Mouse (Mus musculus): ENCODE results near the gene Zfp316. TPM values are rescaled to one million over a fixed set of nuclear protein-coding genes. Genes with fewer than 3 reads are reported as not detected.

Gene Zfp316
- total RNA-seq, 2 experiments from 2014 or later: 24.0 to 24.3 TPM

DNA sequence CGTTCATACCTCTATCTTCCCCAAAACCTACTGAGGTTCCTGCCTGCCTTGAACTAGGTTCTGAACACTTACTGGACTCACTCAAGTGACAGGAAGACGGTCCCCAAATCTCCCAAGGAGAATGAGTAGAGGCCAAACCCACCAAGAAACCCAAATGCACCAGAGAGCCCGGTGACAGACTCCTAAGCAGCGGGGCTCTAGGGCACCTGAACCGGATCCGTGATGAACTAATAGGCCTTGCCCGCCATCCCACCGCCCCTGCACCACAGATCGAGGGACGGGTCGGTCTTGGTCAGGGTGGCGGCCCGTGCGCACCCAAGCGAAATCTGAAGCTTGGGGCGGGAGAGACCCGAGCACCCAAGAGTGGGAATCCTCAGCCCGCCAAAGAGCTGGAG, 17.0 kb downstream of the Zfp316 start:
- DNase-seq (ENCODE audit: low spot score in 2 of 2): no peak
- no peak overlapping the region for H3K4me3 ChIP-seq
- TF ChIP-seq CTCF (conservative IDR thresholded peaks at IDR 0.05): no peak
- no peak overlapping the region for H3K27ac ChIP-seq

DNA sequence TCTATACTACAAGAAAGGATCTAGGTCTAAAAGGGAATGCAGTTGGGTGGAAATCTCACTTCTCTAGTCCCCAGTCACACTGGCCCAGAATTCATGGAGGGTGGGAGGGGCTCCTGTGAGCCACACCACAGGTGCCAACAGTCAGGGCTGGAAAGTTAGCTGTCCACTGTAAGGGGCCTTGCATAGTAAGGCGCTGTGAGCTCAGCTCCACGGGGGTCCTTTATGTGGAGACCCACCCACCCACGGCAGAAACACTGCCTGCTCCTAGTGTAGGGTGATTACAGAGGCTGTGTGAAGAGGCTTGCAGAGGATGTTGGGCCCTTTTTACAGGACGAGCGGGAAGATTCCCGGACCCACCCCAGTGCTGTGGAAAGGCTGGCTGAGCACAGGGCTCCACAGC, 17.8 kb downstream of the Zfp316 start:
- Histone ChIP-seq H3K27ac (no peak overlapping the region), H3K4me3 (no peak overlapping the region)
- no peak for TF ChIP-seq CTCF (conservative IDR thresholded peaks at IDR 0.05)
- DNase-seq (ENCODE audit: low spot score in 2 of 2): no peak

DNA sequence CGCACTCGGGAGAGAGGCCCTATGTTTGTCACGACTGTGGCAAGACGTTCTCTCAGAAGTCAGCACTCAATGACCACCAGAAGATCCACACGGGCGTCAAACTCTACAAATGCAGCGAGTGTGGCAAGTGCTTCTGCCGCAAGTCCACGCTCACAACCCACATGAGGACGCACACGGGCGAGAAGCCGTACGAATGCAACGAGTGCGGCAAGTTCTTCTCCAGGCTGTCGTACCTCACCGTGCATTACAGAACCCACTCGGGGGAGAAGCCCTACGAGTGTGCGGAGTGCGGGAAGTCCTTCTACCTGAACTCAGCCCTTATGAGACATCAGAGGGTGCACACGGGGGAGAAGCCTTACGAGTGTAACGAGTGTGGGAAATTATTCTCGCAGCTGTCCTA, 24.9 kb downstream of the Zfp316 start:
- no peak for DNase-seq (ENCODE audit: low spot score in 2 of 2)
- TF ChIP-seq CTCF (conservative IDR thresholded peaks at IDR 0.05): no peak
- no peak overlapping the region for H3K27ac ChIP-seq
- H3K4me3 ChIP-seq: no peak overlapping the region

DNA sequence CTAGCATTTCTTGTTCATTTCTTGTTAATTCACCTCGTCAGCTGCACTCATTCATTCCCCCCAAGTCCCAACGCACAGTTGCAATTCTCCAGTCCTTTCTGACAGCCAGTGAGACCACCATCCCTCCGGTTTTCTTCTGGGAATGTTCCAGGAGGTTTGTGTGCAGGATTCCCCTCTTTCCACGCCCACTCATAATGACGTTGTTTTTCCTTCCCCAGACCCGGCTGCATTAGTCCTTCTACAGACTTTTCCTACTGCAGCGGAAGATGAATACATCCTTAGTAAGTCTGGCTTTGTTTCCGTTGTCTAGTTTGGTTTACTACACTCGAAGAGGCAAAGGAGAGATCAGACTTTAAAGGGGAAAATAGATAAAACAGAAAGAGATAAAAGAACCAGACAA, 33.8 kb downstream of the Zfp316 start:
- TF ChIP-seq CTCF (conservative IDR thresholded peaks at IDR 0.05): no peak
- H3K4me3 ChIP-seq: peak overlapping the region; percentile 75

DNA sequence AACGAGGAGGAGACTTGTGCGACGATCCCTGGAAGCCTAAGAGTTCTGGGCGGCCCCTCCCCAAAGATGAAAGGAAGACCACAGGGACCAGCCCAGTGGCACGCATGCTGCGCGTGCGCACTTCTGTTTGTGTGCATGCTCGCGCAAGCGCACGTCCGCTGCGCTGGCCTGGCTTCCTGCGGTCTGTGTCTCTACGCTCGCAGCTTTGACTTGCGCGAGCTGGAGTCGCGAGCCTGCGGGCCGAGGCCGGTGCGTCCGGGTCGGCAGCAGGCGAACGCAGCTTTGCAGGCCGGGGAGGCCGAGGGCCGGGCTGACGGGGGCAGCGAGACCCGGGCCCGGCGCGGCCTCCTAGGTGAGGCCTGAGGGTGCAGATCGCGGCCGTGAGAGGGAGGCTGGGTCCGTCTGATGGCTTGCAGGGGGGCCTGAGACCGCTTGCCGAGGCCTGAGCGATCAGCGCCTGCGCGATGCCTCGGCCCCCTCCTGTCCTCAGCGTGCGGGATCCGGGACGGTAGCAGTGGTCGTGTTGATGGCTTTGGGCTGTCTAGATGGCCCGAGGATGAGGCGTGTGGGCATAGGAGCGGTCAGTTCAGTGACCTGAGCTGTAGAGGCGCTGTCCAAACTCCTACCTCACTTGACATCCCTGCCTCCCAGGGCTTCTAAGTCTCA, 34.7 kb downstream of the Zfp316 start, which contains the start of gene Zfp12:
Gene Zfp12 (plus strand): TSS at position 136 of the 666 bp plus-strand sequence.
- peak; percentile 91 to 96 for DNase-seq (ENCODE audit: low spot score in 2 of 2)
- TF ChIP-seq CTCF (conservative IDR thresholded peaks at IDR 0.05): peak; percentile 55
- Histone ChIP-seq H3K4me3 (peak within 1 kb of the TSS; percentile 75), H3K27ac (peak within 1 kb of the TSS; percentile 92)

More for the DNA sequence above, 33.8 kb downstream of the Zfp316 start:
- peak overlapping the region; percentile 92; the same call in 1 of the 2 replicates for H3K27ac ChIP-seq
- DNase-seq (ENCODE audit: low spot score in 2 of 2): no peak

DNA sequence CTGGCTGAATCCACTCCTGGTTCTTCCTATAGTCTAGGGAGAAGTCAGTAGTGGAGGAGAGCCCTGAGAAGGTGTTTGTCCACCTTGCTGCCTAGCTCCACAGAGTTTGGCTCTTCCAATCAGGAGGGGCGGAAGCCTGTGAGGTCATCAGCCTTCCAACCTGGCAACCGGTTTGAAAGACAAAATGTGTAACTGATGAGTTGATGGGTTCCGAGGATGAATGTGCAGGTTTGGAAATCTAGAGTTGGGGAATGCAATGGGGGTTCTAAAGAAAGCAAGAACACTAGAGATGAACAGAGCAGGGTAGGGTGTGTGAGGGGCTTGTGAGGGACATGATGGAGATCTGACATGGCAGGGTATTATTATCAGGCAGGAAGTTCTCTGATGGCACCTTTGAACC, 43.0 kb downstream of the Zfp316 start, which contains the start of gene Spdye4a:
Gene Spdye4a (minus strand): TSS at position 101 of the 400 bp plus-strand sequence.
- Histone ChIP-seq H3K4me3 (no peak within 1 kb of the TSS), H3K27ac (no peak within 1 kb of the TSS)
- DNase-seq (ENCODE audit: low spot score in 2 of 2): no peak
- TF ChIP-seq CTCF (conservative IDR thresholded peaks at IDR 0.05): no peak

DNA sequence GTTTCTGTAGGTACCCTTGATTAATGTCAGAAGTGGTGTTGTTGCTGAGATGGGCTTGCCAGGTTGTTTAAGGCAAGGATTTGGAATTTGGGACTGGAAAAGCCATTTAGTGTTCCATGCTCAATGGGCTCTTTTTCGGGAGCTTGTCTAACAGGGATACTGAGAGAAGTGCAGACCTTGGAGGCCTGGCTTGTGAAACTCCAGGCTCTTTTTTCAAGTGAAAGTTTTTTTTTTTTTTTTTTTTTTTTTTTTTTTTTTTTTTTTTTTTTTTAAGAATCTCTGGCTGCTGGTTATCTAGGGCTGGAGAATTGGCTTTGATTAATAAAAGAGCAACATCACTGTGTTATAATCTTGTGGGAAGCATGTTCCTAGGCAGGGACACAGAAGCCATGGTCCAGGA, 47.5 kb downstream of the Zfp316 start:
- TF ChIP-seq CTCF (conservative IDR thresholded peaks at IDR 0.05): no peak
- DNase-seq (ENCODE audit: low spot score in 2 of 2): no peak
- H3K4me3 ChIP-seq: no peak overlapping the region
- H3K27ac ChIP-seq: no peak overlapping the region

DNA sequence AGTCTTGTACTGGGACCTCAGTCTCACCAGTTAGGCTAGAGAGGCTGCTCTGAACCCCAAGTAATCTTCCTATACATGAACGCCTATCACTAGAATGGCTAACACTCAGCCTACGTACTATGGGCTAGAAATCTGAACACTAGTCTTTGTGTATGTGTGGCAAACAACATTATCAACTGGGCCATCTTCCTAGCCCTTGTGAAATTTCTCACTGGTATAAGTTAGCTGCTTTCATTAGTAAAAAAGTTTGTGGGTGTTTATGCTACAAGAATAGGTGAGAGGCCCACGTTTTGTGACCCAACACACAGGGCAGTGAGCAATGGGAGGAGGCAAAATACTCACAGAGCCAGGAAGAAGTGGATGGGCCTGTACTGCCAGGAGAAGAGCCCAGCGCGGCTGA, 48.8 kb downstream of the Zfp316 start:
- Histone ChIP-seq H3K4me3 (no peak overlapping the region), H3K27ac (no peak overlapping the region)
- TF ChIP-seq CTCF (conservative IDR thresholded peaks at IDR 0.05): no peak
- DNase-seq (ENCODE audit: low spot score in 2 of 2): no peak

DNA sequence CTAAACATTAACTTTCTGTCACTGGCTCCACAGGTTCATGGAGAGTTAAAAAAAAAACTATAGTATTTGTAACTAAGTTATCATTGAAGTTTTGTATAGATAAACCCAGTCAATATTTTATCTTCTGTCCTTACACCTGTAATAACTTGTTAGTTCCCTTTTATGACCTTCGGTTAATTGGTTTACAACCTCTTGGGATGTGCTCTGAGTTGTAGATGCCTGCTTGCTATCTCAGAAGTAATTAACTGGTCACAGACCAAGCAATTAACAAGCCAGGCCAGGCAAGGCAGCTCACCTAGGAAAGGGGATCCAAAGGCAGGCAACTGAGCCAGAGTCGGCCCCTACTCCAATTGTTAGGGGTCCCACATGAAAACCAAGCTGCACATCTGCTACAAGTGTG, 56.0 kb downstream of the Zfp316 start:
- no peak for DNase-seq (ENCODE audit: low spot score in 2 of 2)
- Histone ChIP-seq H3K4me3 (no peak overlapping the region), H3K27ac (no peak overlapping the region)
- no peak for TF ChIP-seq CTCF (conservative IDR thresholded peaks at IDR 0.05)

DNA sequence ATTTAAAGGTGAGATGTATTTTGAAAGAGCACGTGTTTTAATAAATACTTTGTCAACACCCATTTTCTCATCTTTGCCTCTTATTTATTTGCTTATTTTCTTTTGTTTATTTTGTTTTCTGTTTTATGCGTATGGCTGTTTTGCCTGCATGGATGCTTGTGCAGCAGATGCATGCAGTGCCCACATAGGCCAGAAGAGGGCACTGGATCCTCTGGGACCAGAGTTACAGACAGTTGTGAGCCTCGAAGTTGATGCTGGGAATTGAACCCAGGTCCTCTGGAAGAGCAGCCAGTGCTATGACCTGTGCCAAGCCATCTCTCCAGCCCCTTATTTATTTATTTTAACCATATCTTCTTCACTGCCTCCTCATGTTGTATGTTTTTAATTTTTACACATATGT, 64.8 kb downstream of the Zfp316 start:
- H3K4me3 ChIP-seq: no peak overlapping the region
- no peak overlapping the region for H3K27ac ChIP-seq
- peak; percentile 59 for TF ChIP-seq CTCF (conservative IDR thresholded peaks at IDR 0.05)
- no peak for DNase-seq (ENCODE audit: low spot score in 2 of 2)

Other genes with a start within 250 kb of the Zfp316 start
- 10 to 100 TPM; 47.8 to 52.5 TPM for gene Rnf216, start 157.0 kb downstream of the Zfp316 start, total RNA-seq (2021)
- gene Olfr718-ps1, start 122.4 kb downstream of the Zfp316 start, total RNA-seq (2021): under 1 TPM; 0.07 to 0.26 TPM
- 10 to 100 TPM; 15.2 to 17.4 TPM for gene Rbak, start 89.2 kb downstream of the Zfp316 start, total RNA-seq (2021)
- gene Spdye4b, start 89.0 kb downstream of the Zfp316 start, total RNA-seq (2021): not detected
- not detected for gene Spdye4a, start 43.1 kb downstream of the Zfp316 start, total RNA-seq (2021)
- gene Zfp12, start 34.9 kb downstream of the Zfp316 start, total RNA-seq (2021): 10 to 100 TPM; 33.8 to 36.1 TPM
- gene Zfp853, start 23.6 kb upstream of the Zfp316 start, total RNA-seq (2021): 1 to 10 TPM; 3.5 to 4.8 TPM
- gene E130309D02Rik, start 45.3 kb upstream of the Zfp316 start, total RNA-seq (2021): 10 to 100 TPM; 24.8 to 25.0 TPM
- gene Zdhhc4, start 59.2 kb upstream of the Zfp316 start, total RNA-seq (2021): 10 to 100 TPM; 50.1 to 56.3 TPM
- gene Grid2ip, start 87.3 kb upstream of the Zfp316 start, total RNA-seq (2021): 1 to 10 TPM; 1.2 to 2.2 TPM
- gene Kdelr2, start 133.8 kb upstream of the Zfp316 start, total RNA-seq (2021): 10 to 100 TPM; 34.3 to 36.2 TPM
- gene Daglb, start 194.6 kb upstream of the Zfp316 start, total RNA-seq (2021): 10 to 100 TPM; 27.7 to 32.1 TPM

Measured in layer of hippocampus, adult 2 months (tissue).